Mouse (Mus musculus): ENCODE measurements at regions not wholly inside any gene's neighbourhood (a gene's known extent, or its start where the extent isn't known, plus 50 kb on each side); places are given as distances from the start of the nearest gene placed in this dataset.

- no peaks in the 10 kb centered on the region for H3K27me3 ChIP-seq (replicated peaks; ENCODE audit: low read depth, poor library complexity, severe bottlenecking)
- WGBS: 89% methylated on average over 2 of the region's 2 CpGs
Measured at GRCm38 (mm10) chr17:52177996-52178395, 344.9 kb upstream of the Satb1 start.

GRCm38 (mm10) chr17:52168076-52168838 is 335.2 kb upstream of the Satb1 start:
- Histone ChIP-seq H3K9me3 (no peaks in the 10 kb centered on the region), H3K27me3 (replicated peaks; ENCODE audit: low read depth, poor library complexity, severe bottlenecking) (no peaks in the 10 kb centered on the region), H3K36me3 (replicated peaks) (no peaks in the 10 kb centered on the region), H3K4me3 (no peak overlapping the region), H3K4me1 (no peaks in the 10 kb centered on the region), H3K27ac (replicated peaks) (no peak overlapping the region)
- no peak for DNase-seq (ENCODE audit: low spot score)
- 89% methylated on average over 10 of the region's 10 CpGs for WGBS

More at GRCm38 (mm10) chr17:52177996-52178395, 344.9 kb upstream of the Satb1 start:
- no peaks in the 10 kb centered on the region for H3K4me1 ChIP-seq
- no peaks in the 10 kb centered on the region for H3K9me3 ChIP-seq
- H3K27ac ChIP-seq (replicated peaks): no peak overlapping the region
- H3K4me3 ChIP-seq: no peak overlapping the region
- no peak for DNase-seq (ENCODE audit: low spot score)
- H3K36me3 ChIP-seq (replicated peaks): no peaks in the 10 kb centered on the region

GRCm38 (mm10) chr17:52167658-52168057 is 334.6 kb upstream of the Satb1 start:
- no peaks in the 10 kb centered on the region for H3K4me1 ChIP-seq
- no peaks in the 10 kb centered on the region for H3K36me3 ChIP-seq (replicated peaks)
- no peaks in the 10 kb centered on the region for H3K9me3 ChIP-seq
- no peaks in the 10 kb centered on the region for H3K27me3 ChIP-seq (replicated peaks; ENCODE audit: low read depth, poor library complexity, severe bottlenecking)
- WGBS: 88% methylated on average over 4 of the region's 4 CpGs
- H3K27ac ChIP-seq (replicated peaks): no peak overlapping the region
- no peak for DNase-seq (ENCODE audit: low spot score)
- no peak overlapping the region for H3K4me3 ChIP-seq

GRCm38 (mm10) chr17:52165891-52166485 is 332.9 kb upstream of the Satb1 start:
- no peak overlapping the region for H3K27ac ChIP-seq (replicated peaks)
- H3K4me3 ChIP-seq: no peak overlapping the region
- H3K27me3 ChIP-seq (replicated peaks; ENCODE audit: low read depth, poor library complexity, severe bottlenecking): no peaks in the 10 kb centered on the region
- no peaks in the 10 kb centered on the region for H3K4me1 ChIP-seq
- DNase-seq (ENCODE audit: low spot score): no peak
- 80% methylated on average over 5 of the region's 5 CpGs for WGBS
- no peaks in the 10 kb centered on the region for H3K9me3 ChIP-seq
- H3K36me3 ChIP-seq (replicated peaks): no peaks in the 10 kb centered on the region

GRCm38 (mm10) chr17:52162559-52163397 is 329.7 kb upstream of the Satb1 start:
- WGBS: 91% methylated on average over 10 of the region's 10 CpGs
- H3K27me3 ChIP-seq (replicated peaks; ENCODE audit: low read depth, poor library complexity, severe bottlenecking): no peaks in the 10 kb centered on the region
- no peak for DNase-seq (ENCODE audit: low spot score)
- H3K36me3 ChIP-seq (replicated peaks): no peaks in the 10 kb centered on the region
- H3K4me3 ChIP-seq: no peak overlapping the region
- H3K27ac ChIP-seq (replicated peaks): no peak overlapping the region
- H3K9me3 ChIP-seq: no peaks in the 10 kb centered on the region
- H3K4me1 ChIP-seq: no peaks in the 10 kb centered on the region

- no peak overlapping the region for H3K4me3 ChIP-seq
- H3K4me1 ChIP-seq: no peaks in the 10 kb centered on the region
- no peak overlapping the region for H3K27ac ChIP-seq (replicated peaks)
- H3K36me3 ChIP-seq (replicated peaks): no peaks in the 10 kb centered on the region
- no peak for DNase-seq (ENCODE audit: low spot score)
- no peaks in the 10 kb centered on the region for H3K27me3 ChIP-seq (replicated peaks; ENCODE audit: low read depth, poor library complexity, severe bottlenecking)
- no peaks in the 10 kb centered on the region for H3K9me3 ChIP-seq
- WGBS: 92% methylated on average over 5 of the region's 5 CpGs
Measured at GRCm38 (mm10) chr17:52150496-52150895, 317.4 kb upstream of the Satb1 start.

GRCm38 (mm10) chr17:52149834-52150233 is 316.7 kb upstream of the Satb1 start:
- Histone ChIP-seq H3K36me3 (replicated peaks) (no peaks in the 10 kb centered on the region), H3K27me3 (replicated peaks; ENCODE audit: low read depth, poor library complexity, severe bottlenecking) (no peaks in the 10 kb centered on the region), H3K4me3 (no peak overlapping the region), H3K27ac (replicated peaks) (no peak overlapping the region), H3K4me1 (no peaks in the 10 kb centered on the region), H3K9me3 (no peaks in the 10 kb centered on the region)
- 85% methylated on average over 6 of the region's 6 CpGs for WGBS
- DNase-seq (ENCODE audit: low spot score): no peak

GRCm38 (mm10) chr17:52149068-52149467 is 316.0 kb upstream of the Satb1 start:
- Histone ChIP-seq H3K4me3 (no peak overlapping the region), H3K27me3 (replicated peaks; ENCODE audit: low read depth, poor library complexity, severe bottlenecking) (no peaks in the 10 kb centered on the region), H3K27ac (replicated peaks) (no peak overlapping the region), H3K36me3 (replicated peaks) (no peaks in the 10 kb centered on the region), H3K9me3 (no peaks in the 10 kb centered on the region), H3K4me1 (no peaks in the 10 kb centered on the region)
- 89% methylated on average over 3 of the region's 3 CpGs for WGBS
- no peak for DNase-seq (ENCODE audit: low spot score)

GRCm38 (mm10) chr17:52103891-52104290 is 270.8 kb upstream of the Satb1 start:
- WGBS: 93% methylated on average over 4 of the region's 4 CpGs
- no peak overlapping the region for H3K27ac ChIP-seq (replicated peaks)
- H3K4me3 ChIP-seq: no peak overlapping the region
- no peak for DNase-seq (ENCODE audit: low spot score)
- no peaks in the 10 kb centered on the region for H3K9me3 ChIP-seq
- H3K4me1 ChIP-seq: no peaks in the 10 kb centered on the region
- H3K36me3 ChIP-seq (replicated peaks): no peaks in the 10 kb centered on the region
- no peaks in the 10 kb centered on the region for H3K27me3 ChIP-seq (replicated peaks; ENCODE audit: low read depth, poor library complexity, severe bottlenecking)

- 24% methylated on average over 4 of the region's 4 CpGs for WGBS
Measured at GRCm38 (mm10) chr17:52085834-52086233, 252.7 kb upstream of the Satb1 start.

GRCm38 (mm10) chr17:52084455-52084854 is 251.4 kb upstream of the Satb1 start:
- no peak overlapping the region for H3K4me3 ChIP-seq
- H3K4me1 ChIP-seq: peaks cover 4% of the 10 kb centered on the region
- H3K27me3 ChIP-seq (replicated peaks; ENCODE audit: low read depth, poor library complexity, severe bottlenecking): no peaks in the 10 kb centered on the region
- no peaks in the 10 kb centered on the region for H3K36me3 ChIP-seq (replicated peaks)
- DNase-seq (ENCODE audit: low spot score): no peak
- no peak overlapping the region for H3K27ac ChIP-seq (replicated peaks)
- H3K9me3 ChIP-seq: no peaks in the 10 kb centered on the region
- WGBS: 46% methylated on average over 2 of the region's 2 CpGs

More at GRCm38 (mm10) chr17:52085834-52086233, 252.7 kb upstream of the Satb1 start:
- H3K36me3 ChIP-seq (replicated peaks): no peaks in the 10 kb centered on the region
- no peak overlapping the region for H3K4me3 ChIP-seq
- H3K9me3 ChIP-seq: no peaks in the 10 kb centered on the region
- peaks cover 4% of the 10 kb centered on the region for H3K4me1 ChIP-seq
- no peaks in the 10 kb centered on the region for H3K27me3 ChIP-seq (replicated peaks; ENCODE audit: low read depth, poor library complexity, severe bottlenecking)
- no peak overlapping the region for H3K27ac ChIP-seq (replicated peaks)
- no peak for DNase-seq (ENCODE audit: low spot score)

- Histone ChIP-seq H3K27ac (replicated peaks) (no peak overlapping the region), H3K36me3 (replicated peaks) (no peaks in the 10 kb centered on the region), H3K9me3 (no peaks in the 10 kb centered on the region), H3K27me3 (replicated peaks; ENCODE audit: low read depth, poor library complexity, severe bottlenecking) (no peaks in the 10 kb centered on the region), H3K4me1 (no peaks in the 10 kb centered on the region), H3K4me3 (no peak overlapping the region)
- DNase-seq (ENCODE audit: low spot score): no peak
- WGBS: 85% methylated on average over 7 of the region's 7 CpGs
Measured at GRCm38 (mm10) chr17:52079316-52079715, 246.2 kb upstream of the Satb1 start.

Measured in embryonic facial prominence, embryonic 10.5 days (tissue).